Mouse (Mus musculus) embryonic facial prominence, embryonic 11.5 days (tissue): ENCODE data around the gene Ppl. TPM values are rescaled to one million over a fixed set of nuclear protein-coding genes. Genes with fewer than 3 reads are reported as not detected.

ENCODE experiments used
- ATAC-seq: fragments of 200-750 bp; cut with Nextera tagmentation; replicated peaks from 2 replicates; pipeline ENCODE4 v1.8.0; 2017; ENCODE audit warnings: low read depth; ENCODE audit not compliant: insufficient number of reproducible peaks, low FRiP score, low TSS enrichment
- DNase-seq: peaks from one replicate; pipeline ENCODE4 v3.0.0-alpha.2; 2015; ENCODE audit warnings: low spot score
- H3K27ac ChIP-seq: fragments of 300-500 bp; sonication (generic); replicated peaks from 2 replicates; pipeline ENCODE4 v1.5.1; 2014; ENCODE audit warnings: mild to moderate bottlenecking, low read depth, low read length, control low read depth
- H3K27me3 ChIP-seq: fragments of 300-500 bp; sonication (generic); 2 replicates; pipeline ENCODE4 v1.6.1; 2014; ENCODE audit warnings: mild to moderate bottlenecking, low read length, moderate library complexity, mixed read lengths; ENCODE audit not compliant: control insufficient read depth, insufficient read depth
- H3K36me3 ChIP-seq: fragments of 300-500 bp; sonication (generic); replicated peaks from 2 replicates; pipeline ENCODE4 v1.6.1; 2014; ENCODE audit warnings: low read depth, mild to moderate bottlenecking, low read length, moderate library complexity, mixed read lengths; ENCODE audit not compliant: control insufficient read depth, insufficient read depth
- H3K4me1 ChIP-seq: fragments of 300-500 bp; sonication (generic); 2 replicates; pipeline ENCODE4 v1.6.1; 2014; ENCODE audit warnings: low read length, mixed read lengths; ENCODE audit not compliant: control insufficient read depth, insufficient read depth
- H3K4me2 ChIP-seq: fragments of 300-500 bp; sonication (generic); 2 replicates; pipeline ENCODE4 v1.6.1; 2014; ENCODE audit warnings: low read depth, mild to moderate bottlenecking, control low read depth, low read length, moderate library complexity
- H3K4me3 ChIP-seq: fragments of 300-500 bp; sonication (generic); 2 replicates; pipeline ENCODE4 v1.5.1; 2014; ENCODE audit warnings: low read depth, low read length, control low read depth
- H3K9ac ChIP-seq: fragments of 300-500 bp; sonication (generic); replicated peaks from 2 replicates; pipeline ENCODE4 v1.6.1; 2014; ENCODE audit warnings: mild to moderate bottlenecking, control low read depth, low read length
- H3K9me3 ChIP-seq: fragments of 300-500 bp; sonication (generic); replicated peaks from 2 replicates; pipeline ENCODE4 v1.6.1; 2016; ENCODE audit warnings: mild to moderate bottlenecking, low read length, inconsistent platforms, mixed read lengths; ENCODE audit not compliant: control insufficient read depth
- WGBS: fragments of 180-500 bp; shearing (Covaris S2); extraction: QIAGEN DNeasy Blood & Tissue Kit; methylation state at CpG from one replicate; pipeline ENCODE4 v1.1.7; 2014; 5-methylcytosine and 5-hydroxymethylcytosine counted together
- polyA plus RNA-seq: library from polyadenylated mRNA; unstranded; fragments of >200 nt; fragmentation: Nextera tagmentation; extraction: Ambion mirVana; gene quantifications from 2 replicates; pipeline ENCODE4 v1.2.1, GENCODE M21; 2014

Gene Ppl
- 1.6 and 2.0 TPM in 2 replicates for polyA plus RNA-seq

GRCm38 (mm10) chr16:5132401-5132801, at the start of gene Ppl:
Gene Ppl, minus strand, starts transcription at chr16:5132421.
- peak within 1 kb of the TSS; percentile 41 for H3K4me2 ChIP-seq
- no peak within 1 kb of the TSS for H3K9ac ChIP-seq
- DNase-seq (peak; percentile 36), ATAC-seq (peak; percentile 54; the same call in 1 of the 2 replicates)
- no peaks in the 10 kb centered on the region for H3K9me3 ChIP-seq
- no peaks in the 10 kb centered on the region for H3K36me3 ChIP-seq
- 1% methylated on average over 38 of the region's 39 CpGs for WGBS
- H3K4me1 ChIP-seq, result peaks cover 3% of the 10 kb centered on the region
- no peak within 1 kb of the TSS for H3K27ac ChIP-seq
- peaks cover 40% of the 10 kb centered on the region for H3K27me3 ChIP-seq
- peak within 1 kb of the TSS; percentile 31 for H3K4me3 ChIP-seq

GRCm38 (mm10) chr16:5172636-5173035, 40.4 kb upstream of the Ppl start:
- Histone ChIP-seq H3K4me2 (no peak overlapping the region), H3K4me1 (no peaks in the 10 kb centered on the region)
- no peak for ATAC-seq

GRCm38 (mm10) chr16:5168829-5169228, 36.6 kb upstream of the Ppl start:
- Histone ChIP-seq H3K4me1 (no peaks in the 10 kb centered on the region), H3K9ac (no peak overlapping the region), H3K27ac (no peak overlapping the region), H3K36me3 (no peaks in the 10 kb centered on the region), H3K9me3 (no peaks in the 10 kb centered on the region), H3K27me3 (no peaks in the 10 kb centered on the region), H3K4me3 (no peak overlapping the region), H3K4me2 (no peak overlapping the region)
- DNase-seq (no peak), ATAC-seq (no peak)
- WGBS, result 63% methylated on average over 5 of the region's 5 CpGs

More at GRCm38 (mm10) chr16:5172636-5173035, 40.4 kb upstream of the Ppl start:
- H3K27ac ChIP-seq, result no peak overlapping the region
- H3K4me3 ChIP-seq, result no peak overlapping the region
- H3K9me3 ChIP-seq, result no peaks in the 10 kb centered on the region
- no peak overlapping the region for H3K9ac ChIP-seq
- no peak for DNase-seq
- H3K27me3 ChIP-seq, result no peaks in the 10 kb centered on the region
- WGBS, result 93% methylated on average over 6 of the region's 6 CpGs
- H3K36me3 ChIP-seq, result no peaks in the 10 kb centered on the region

GRCm38 (mm10) chr16:5168038-5168437, 35.8 kb upstream of the Ppl start:
- Histone ChIP-seq H3K27ac (no peak overlapping the region), H3K36me3 (no peaks in the 10 kb centered on the region), H3K4me2 (no peak overlapping the region), H3K4me1 (no peaks in the 10 kb centered on the region), H3K27me3 (no peaks in the 10 kb centered on the region), H3K9me3 (no peaks in the 10 kb centered on the region), H3K9ac (no peak overlapping the region), H3K4me3 (no peak overlapping the region)
- ATAC-seq (no peak), DNase-seq (no peak)
- 79% methylated on average over 2 of the region's 2 CpGs for WGBS

- no peak overlapping the region for H3K27ac ChIP-seq
- WGBS, result 79% methylated on average over 6 of the region's 6 CpGs
- H3K36me3 ChIP-seq, result no peaks in the 10 kb centered on the region
- no peaks in the 10 kb centered on the region for H3K4me1 ChIP-seq
- H3K9ac ChIP-seq, result no peak overlapping the region
- no peaks in the 10 kb centered on the region for H3K27me3 ChIP-seq
- no peak overlapping the region for H3K4me3 ChIP-seq
- DNase-seq, result no peak
- no peak for ATAC-seq
- no peaks in the 10 kb centered on the region for H3K9me3 ChIP-seq
- no peak overlapping the region for H3K4me2 ChIP-seq
These were observed 32.1 kb upstream of the Ppl start for GRCm38 (mm10) chr16:5164327-5164726.

- Histone ChIP-seq H3K4me1 (no peaks in the 10 kb centered on the region), H3K27me3 (no peaks in the 10 kb centered on the region), H3K9ac (no peak overlapping the region), H3K4me2 (no peak overlapping the region), H3K9me3 (no peaks in the 10 kb centered on the region), H3K36me3 (no peaks in the 10 kb centered on the region), H3K27ac (no peak overlapping the region), H3K4me3 (no peak overlapping the region)
- no peak for ATAC-seq
- DNase-seq, result no peak
- 84% methylated on average over 8 of the region's 8 CpGs for WGBS
These were observed 27.0 kb upstream of the Ppl start for GRCm38 (mm10) chr16:5159248-5159647.

- DNase-seq (no peak), ATAC-seq (no peak)
- no peak overlapping the region for H3K27ac ChIP-seq
- no peak overlapping the region for H3K4me3 ChIP-seq
- H3K9ac ChIP-seq, result no peak overlapping the region
- no peaks in the 10 kb centered on the region for H3K4me1 ChIP-seq
- H3K36me3 ChIP-seq, result no peaks in the 10 kb centered on the region
- H3K9me3 ChIP-seq, result no peaks in the 10 kb centered on the region
- 77% methylated on average over 3 of the region's 3 CpGs for WGBS
- no peak overlapping the region for H3K4me2 ChIP-seq
- no peaks in the 10 kb centered on the region for H3K27me3 ChIP-seq
These were observed 24.9 kb upstream of the Ppl start for GRCm38 (mm10) chr16:5157113-5157512.

- Histone ChIP-seq H3K36me3 (no peaks in the 10 kb centered on the region), H3K4me3 (no peak overlapping the region), H3K9ac (no peak overlapping the region), H3K4me1 (no peaks in the 10 kb centered on the region), H3K9me3 (no peaks in the 10 kb centered on the region), H3K27me3 (no peaks in the 10 kb centered on the region), H3K27ac (no peak overlapping the region), H3K4me2 (no peak overlapping the region)
- ATAC-seq (no peak), DNase-seq (no peak)
- 65% methylated on average over 2 of the region's 2 CpGs for WGBS
These were observed 24.3 kb upstream of the Ppl start for GRCm38 (mm10) chr16:5156495-5156894.
